Mouse (Mus musculus) cerebellum, postnatal 10 days (tissue): Measurements from ENCODE around the gene Atf5.

Experiments used
- DNase-seq, 2 experiments: peaks; one replicate each; pipeline ENCODE4 v3.0.0; 2021; ENCODE audit warnings: mixed read lengths in 2 of 2

Gene Atf5

GRCm38 (mm10) chr7:44850146-44850545 is 33.7 kb upstream of the Atf5 start:
- peak; percentile 92 to 94 for DNase-seq

- DNase-seq = peak; percentile 95 to 96
These were observed 33.1 kb upstream of the Atf5 start for GRCm38 (mm10) chr7:44849416-44850111.

GRCm38 (mm10) chr7:44848561-44849415 is 32.3 kb upstream of the Atf5 start, which contains the start of the genes Akt1s1 and Tbc1d17:
TSS of gene Akt1s1 (plus strand) at chr7:44848991.
TSS of gene Tbc1d17 (minus strand) at chr7:44849079.
- DNase-seq = peak; percentile 99 to 100

- no peak for DNase-seq
These were observed 31.3 kb upstream of the Atf5 start for GRCm38 (mm10) chr7:44847772-44848171.

- DNase-seq = no peak
These were observed 30.3 kb upstream of the Atf5 start for GRCm38 (mm10) chr7:44846804-44847203.

- no peak for DNase-seq
These were observed 28.5 kb upstream of the Atf5 start for GRCm38 (mm10) chr7:44845006-44845405.

- no peak for DNase-seq
These were observed 25.5 kb upstream of the Atf5 start for GRCm38 (mm10) chr7:44841825-44842463.

- DNase-seq = no peak
These were observed 24.0 kb upstream of the Atf5 start for GRCm38 (mm10) chr7:44840426-44840825.

GRCm38 (mm10) chr7:44839491-44840191 is 23.2 kb upstream of the Atf5 start:
- peak; percentile 48 to 61 for DNase-seq

GRCm38 (mm10) chr7:44839171-44839490 is 22.7 kb upstream of the Atf5 start:
- DNase-seq = no peak

- no peak for DNase-seq
These were observed 21.6 kb upstream of the Atf5 start for GRCm38 (mm10) chr7:44838073-44838472.

- no peak for DNase-seq
These were observed 20.1 kb upstream of the Atf5 start for GRCm38 (mm10) chr7:44836423-44837053.

- DNase-seq = no peak
These were observed 19.6 kb upstream of the Atf5 start for GRCm38 (mm10) chr7:44836016-44836404.

- DNase-seq = no peak
These were observed 19.0 kb upstream of the Atf5 start for GRCm38 (mm10) chr7:44835373-44836015.

GRCm38 (mm10) chr7:44832763-44833162 is 16.3 kb upstream of the Atf5 start:
- DNase-seq = no peak

- no peak for DNase-seq
These were observed 12.2 kb upstream of the Atf5 start for GRCm38 (mm10) chr7:44828706-44829105.

- no peak for DNase-seq
These were observed 10.3 kb upstream of the Atf5 start for GRCm38 (mm10) chr7:44826771-44827170.

- DNase-seq = peak; percentile 92 to 94
These were observed 8.4 kb upstream of the Atf5 start for GRCm38 (mm10) chr7:44824872-44825271.

- DNase-seq = no peak
These were observed 7.0 kb upstream of the Atf5 start for GRCm38 (mm10) chr7:44823409-44823808.

- peak in 1 of 2 experiments; percentile 2 for DNase-seq
These were observed 5.4 kb upstream of the Atf5 start for GRCm38 (mm10) chr7:44821666-44822448.

GRCm38 (mm10) chr7:44820525-44820924 is 4.1 kb upstream of the Atf5 start:
- DNase-seq = no peak
